Mouse (Mus musculus) regulatory T cell (primary cell): ENCODE data around the gene Braf.

Experiments used
- in situ Hi-C: fragments of 300-600 bp; cut with MboI, MseI; formaldehyde crosslinking; loops from one replicate; pipeline ENCODE4 v1.15.1; 2025; ENCODE audit warnings: high pct_unique_total_duplicates

The Braf gene

GRCm38 (mm10) chr6:39607365-39607764 lies 117.9 kb downstream of the Braf start:
- in situ Hi-C loops, result no loop called here

- in situ Hi-C loops, result no loop called here
Measured at GRCm38 (mm10) chr6:39606862-39607261, 118.4 kb downstream of the Braf start.

GRCm38 (mm10) chr6:39606056-39606455 lies 119.2 kb downstream of the Braf start:
- in situ Hi-C loops, result no loop called here

- in situ Hi-C loops, result no loop called here
Measured at GRCm38 (mm10) chr6:39604565-39604964, 120.7 kb downstream of the Braf start.

GRCm38 (mm10) chr6:39601828-39602227 lies 123.4 kb downstream of the Braf start:
- in situ Hi-C loops, result no loop called here

- in situ Hi-C loops, result no loop called here
Measured at GRCm38 (mm10) chr6:39600851-39601250, 124.4 kb downstream of the Braf start.

- in situ Hi-C loops, result no loop called here
Measured at GRCm38 (mm10) chr6:39592401-39593214, 132.7 kb downstream of the Braf start, which contains the start of gene Ndufb2. Gene Ndufb2, plus strand, starts transcription at chr6:39592574.

GRCm38 (mm10) chr6:39591481-39591880 lies 133.8 kb downstream of the Braf start:
- in situ Hi-C loops, result no loop called here

GRCm38 (mm10) chr6:39585517-39585916 lies 139.7 kb downstream of the Braf start, which contains the start of gene Gm42420:
Gene Gm42420, plus strand, starts transcription at chr6:39585753.
- in situ Hi-C loops, result no loop called here

- in situ Hi-C loops, result no loop called here
Measured at GRCm38 (mm10) chr6:39581087-39581784, 144.0 kb downstream of the Braf start.

- in situ Hi-C loops, result no loop called here
Measured at GRCm38 (mm10) chr6:39580558-39580957, 144.7 kb downstream of the Braf start.

GRCm38 (mm10) chr6:39579552-39579951 lies 145.7 kb downstream of the Braf start:
- in situ Hi-C loops, result no loop called here

GRCm38 (mm10) chr6:39574951-39575350 lies 150.3 kb downstream of the Braf start:
- in situ Hi-C loops, result no loop called here

- in situ Hi-C loops, result no loop called here
Measured at GRCm38 (mm10) chr6:39574555-39574869, 150.8 kb downstream of the Braf start.

- in situ Hi-C loops, result no loop called here
Measured at GRCm38 (mm10) chr6:39573791-39574554, 151.3 kb downstream of the Braf start, which contains the start of gene Adck2. Gene Adck2, plus strand, starts transcription at chr6:39573873.

GRCm38 (mm10) chr6:39570426-39570825 lies 154.8 kb downstream of the Braf start:
- in situ Hi-C loops, result no loop called here

GRCm38 (mm10) chr6:39567528-39567927 lies 157.7 kb downstream of the Braf start:
- in situ Hi-C loops, result loop anchor here (5.0 kb wide), 1 partner anchor 215 kb away; no protein-coding TSS in a partner anchor

GRCm38 (mm10) chr6:39562166-39563015 lies 162.9 kb downstream of the Braf start:
- in situ Hi-C loops, result loop anchor here (5.0 kb wide), 1 partner anchor 95 kb away; no protein-coding TSS in a partner anchor

GRCm38 (mm10) chr6:39559276-39559939 lies 165.9 kb downstream of the Braf start:
- in situ Hi-C loops, result no loop called here

GRCm38 (mm10) chr6:39557723-39558261 lies 167.5 kb downstream of the Braf start, which contains the start of gene Dennd2a:
Gene Dennd2a, minus strand, starts transcription at chr6:39557867.
- in situ Hi-C loops, result no loop called here
